Mouse (Mus musculus): ENCODE data around the gene Senp8. TPM values are rescaled to one million over a fixed set of nuclear protein-coding genes. Genes with fewer than 3 reads are reported as not detected.
"Not testable (repeated sequence)": the region's sequence is repeated elsewhere in the genome, so short reads cannot be mapped to it uniquely, and the experiment has no call there.

Gene Senp8
- polyA plus RNA-seq (2015; fragmentation: Nextera tagmentation; extraction: Ambion mirVana), result 12.5 and 14.1 TPM in 2 replicates

DNA sequence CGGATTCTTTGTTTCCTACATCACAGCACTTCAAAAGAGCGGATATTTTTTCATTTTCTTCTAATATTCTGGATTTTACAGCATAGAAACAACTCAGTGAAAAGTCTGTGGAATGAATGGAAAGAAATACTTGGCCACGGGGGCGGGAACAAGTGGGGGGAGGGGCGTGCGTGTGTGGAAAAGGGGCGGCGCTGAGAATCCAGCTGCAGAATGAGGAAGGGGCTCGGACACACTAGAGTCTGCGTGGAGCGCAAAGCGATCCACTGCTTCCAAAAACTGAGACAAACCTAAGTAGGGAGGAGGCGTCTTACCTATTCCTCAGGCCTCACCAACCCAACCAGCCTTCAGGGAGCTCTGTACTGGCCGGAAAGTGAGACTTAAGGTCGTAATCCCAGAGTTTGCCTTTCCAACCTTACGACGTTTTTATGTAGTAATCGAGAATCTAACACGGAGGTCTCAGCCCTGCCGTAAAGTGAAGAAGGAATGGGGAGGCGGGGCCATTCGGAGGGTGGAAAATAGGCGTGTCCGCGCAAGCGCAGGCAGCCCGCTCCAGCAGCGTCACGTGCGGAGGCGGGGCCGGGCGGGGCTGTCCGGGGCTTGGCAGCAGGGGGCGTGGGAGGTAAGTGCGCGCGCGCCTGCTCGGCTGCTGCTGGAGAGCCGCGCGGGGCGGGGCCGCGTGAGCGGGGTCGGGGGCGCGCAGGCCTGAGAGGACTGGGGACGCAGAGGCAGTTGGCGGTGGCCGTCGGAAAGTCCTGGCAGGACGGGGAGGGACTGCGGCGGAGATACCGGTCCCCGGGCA lies at the start of gene Senp8, which contains the start of gene Myo9a:
Gene Senp8 (minus strand): TSS at position 444 of the 799 bp plus-strand sequence.
Gene Myo9a (plus strand): TSS at position 630 of the 799 bp plus-strand sequence.
- H3K27me3 ChIP-seq, result no peaks in the 10 kb centered on the region
- H3K36me3 ChIP-seq, result no peaks in the 10 kb centered on the region
- H3K4me1 ChIP-seq, result peaks cover 19% of the 10 kb centered on the region
- whole genome bisulfite sequencing, result under 1% methylated on average over 51 of the region's 59 CpGs
- H3K4me2 ChIP-seq, result peak within 1 kb of the TSS; percentile 72
- peak within 1 kb of the TSS; percentile 77 for H3K4me3 ChIP-seq (replicated peaks)
- peak within 1 kb of the TSS; percentile 69 for H3K9ac ChIP-seq
- peak; percentile 95 for ATAC-seq (replicated peaks; ENCODE audit: low FRiP score)
- H3K27ac ChIP-seq, result peak within 1 kb of the TSS; percentile 97
- no peaks in the 10 kb centered on the region for H3K9me3 ChIP-seq (replicated peaks)

DNA sequence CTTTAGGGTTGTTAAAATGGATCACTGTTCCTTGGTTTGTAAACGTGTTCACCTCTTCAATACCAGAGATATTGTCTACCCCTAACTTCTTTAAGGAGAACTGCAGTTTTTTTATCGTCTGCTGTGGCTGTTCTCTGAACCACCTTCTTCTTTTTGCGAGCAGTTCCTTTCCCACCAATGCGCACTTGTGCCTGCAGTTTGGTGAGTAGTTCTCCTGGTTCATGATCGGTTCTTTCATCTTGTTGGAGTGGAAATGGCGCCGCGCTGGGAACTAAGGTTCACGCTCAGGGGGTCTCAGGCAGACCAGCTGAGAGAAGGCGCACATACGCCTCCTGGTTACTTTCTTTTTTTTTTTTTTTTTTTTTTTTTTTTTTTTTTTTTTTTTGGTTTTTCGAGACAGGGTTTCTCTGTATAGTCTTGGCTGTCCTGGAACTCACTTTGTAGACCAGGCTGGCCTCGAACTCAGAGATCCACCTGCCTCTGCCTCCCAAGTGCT lies 16.5 kb upstream of the Senp8 start:
- not testable (repeated sequence) for H3K4me1 ChIP-seq; H3K4me3 ChIP-seq (replicated peaks); ATAC-seq (replicated peaks; ENCODE audit: low FRiP score); H3K9ac ChIP-seq; H3K27ac ChIP-seq; H3K9me3 ChIP-seq (replicated peaks); H3K4me2 ChIP-seq; H3K27me3 ChIP-seq; H3K36me3 ChIP-seq
- WGBS, result 92% methylated on average over 12 of the region's 13 CpGs

- Histone ChIP-seq H3K4me1 (0 out of 2 replicates have a peak, but pooled peaks cover 3% of the 10 kb centered on the region), H3K9ac (no peak overlapping the region), H3K36me3 (no peaks in the 10 kb centered on the region), H3K4me3 (replicated peaks) (no peak overlapping the region), H3K27ac (no peak overlapping the region), H3K4me2 (no peak overlapping the region), H3K27me3 (no peaks in the 10 kb centered on the region), H3K9me3 (replicated peaks) (no peaks in the 10 kb centered on the region)
- ATAC-seq (replicated peaks; ENCODE audit: low FRiP score), result no peak
- WGBS, result 79% methylated on average over 3 of the region's 3 CpGs
Measured at GRCm38 (mm10) chr9:59760515-59760914, 10.0 kb upstream of the Senp8 start.

- H3K4me3 ChIP-seq (replicated peaks); H3K9ac ChIP-seq; H3K9me3 ChIP-seq (replicated peaks); H3K27me3 ChIP-seq; H3K27ac ChIP-seq; H3K4me2 ChIP-seq; H3K36me3 ChIP-seq; H3K4me1 ChIP-seq; ATAC-seq (replicated peaks; ENCODE audit: low FRiP score): not testable (repeated sequence)
- WGBS, result 79% methylated on average over 3 of the region's 3 CpGs
Measured at GRCm38 (mm10) chr9:59757016-59757415, 6.5 kb upstream of the Senp8 start.

DNA sequence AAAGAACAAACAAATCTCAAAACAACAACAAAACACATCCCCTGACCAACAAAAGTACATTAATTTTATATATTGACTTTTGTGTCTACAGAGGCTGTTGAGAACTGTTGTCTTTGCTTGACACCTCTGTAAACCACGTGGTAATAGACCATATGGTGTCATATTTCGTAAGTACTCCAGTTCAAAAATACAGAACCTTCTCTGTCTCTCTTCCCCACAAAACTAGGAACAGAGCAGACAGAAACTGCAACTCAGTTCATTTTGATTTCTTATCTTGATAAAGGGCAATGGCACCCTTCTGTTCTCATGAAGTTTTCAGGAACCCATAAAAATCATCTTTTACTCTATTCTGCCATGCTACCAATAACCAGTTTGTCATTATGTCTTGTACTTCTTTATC lies 4.7 kb upstream of the Senp8 start:
- no peak overlapping the region for H3K9ac ChIP-seq
- no peak overlapping the region for H3K27ac ChIP-seq
- peaks cover 6% of the 10 kb centered on the region; the same call in 1 of the 2 replicates for H3K4me1 ChIP-seq
- no peaks in the 10 kb centered on the region for H3K36me3 ChIP-seq
- H3K4me3 ChIP-seq (replicated peaks), result no peak overlapping the region
- WGBS, result 44% methylated on average over 2 of the region's 2 CpGs
- no peak overlapping the region for H3K4me2 ChIP-seq
- no peaks in the 10 kb centered on the region for H3K9me3 ChIP-seq (replicated peaks)
- no peak for ATAC-seq (replicated peaks; ENCODE audit: low FRiP score)
- no peaks in the 10 kb centered on the region for H3K27me3 ChIP-seq

- H3K4me3 ChIP-seq (replicated peaks), result peak overlapping the region; percentile 77
- no peak for ATAC-seq (replicated peaks; ENCODE audit: low FRiP score)
- H3K27me3 ChIP-seq, result no peaks in the 10 kb centered on the region
- H3K4me1 ChIP-seq, result peaks cover 22% of the 10 kb centered on the region
- no peaks in the 10 kb centered on the region for H3K9me3 ChIP-seq (replicated peaks)
- peak overlapping the region; percentile 72 for H3K4me2 ChIP-seq
- no peaks in the 10 kb centered on the region for H3K36me3 ChIP-seq
- 0% methylated on average over 2 of the region's 2 CpGs for WGBS
- H3K27ac ChIP-seq, result peak overlapping the region; percentile 97; the same call in 1 of the 2 replicates
- peak overlapping the region; percentile 69 for H3K9ac ChIP-seq
Measured at GRCm38 (mm10) chr9:59751966-59752365, 1.5 kb upstream of the Senp8 start.

GRCm38 (mm10) chr9:59751066-59751581 lies 614 bp upstream of the Senp8 start:
- no peaks in the 10 kb centered on the region for H3K36me3 ChIP-seq
- peak overlapping the region; percentile 72 for H3K4me2 ChIP-seq
- H3K27me3 ChIP-seq, result no peaks in the 10 kb centered on the region
- peaks cover 19% of the 10 kb centered on the region for H3K4me1 ChIP-seq
- ATAC-seq (replicated peaks; ENCODE audit: low FRiP score), result peak; percentile 96
- H3K4me3 ChIP-seq (replicated peaks), result peak overlapping the region; percentile 77
- under 1% methylated on average over 46 of the region's 49 CpGs for WGBS
- peak overlapping the region; percentile 97 for H3K27ac ChIP-seq
- H3K9me3 ChIP-seq (replicated peaks), result no peaks in the 10 kb centered on the region
- H3K9ac ChIP-seq, result peak overlapping the region; percentile 69

- no peaks in the 10 kb centered on the region for H3K36me3 ChIP-seq
- peak overlapping the region; percentile 42 for H3K9ac ChIP-seq
- H3K4me1 ChIP-seq, result peaks cover 19% of the 10 kb centered on the region
- H3K9me3 ChIP-seq (replicated peaks), result no peaks in the 10 kb centered on the region
- H3K27me3 ChIP-seq, result no peaks in the 10 kb centered on the region
- ATAC-seq (replicated peaks; ENCODE audit: low FRiP score), result no peak
- 30% methylated on average over 12 of the region's 12 CpGs for WGBS
- H3K4me3 ChIP-seq (replicated peaks), result peak overlapping the region; percentile 77
- peak overlapping the region; percentile 69 for H3K4me2 ChIP-seq
- H3K27ac ChIP-seq, result peak overlapping the region; percentile 97
Measured at GRCm38 (mm10) chr9:59749581-59750265, 787 bp downstream of the Senp8 start.

DNA sequence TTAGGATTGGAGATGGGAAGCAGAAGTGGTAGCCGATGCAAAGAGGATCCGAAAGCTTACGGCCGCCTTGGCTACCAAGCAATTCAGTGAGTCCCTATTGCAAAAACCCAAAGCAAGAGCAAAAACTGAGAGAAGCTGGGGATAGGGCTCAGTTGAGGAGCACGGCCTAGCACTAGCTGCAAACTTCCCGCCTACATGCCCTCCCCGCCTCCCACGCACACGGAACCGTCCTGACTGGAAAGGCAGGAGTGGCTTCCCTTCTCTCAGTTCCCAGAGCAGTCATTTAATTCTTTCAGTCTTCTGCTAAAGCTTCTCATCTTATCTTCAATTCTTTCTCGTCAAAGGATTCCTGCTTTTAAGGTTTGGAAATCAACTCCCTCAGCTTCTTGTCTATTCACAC lies 1.5 kb downstream of the Senp8 start:
- H3K36me3 ChIP-seq, result 0 out of 2 replicates have a peak, but pooled peaks cover under 1% of the 10 kb centered on the region
- H3K27ac ChIP-seq, result peak overlapping the region; percentile 71
- WGBS, result 66% methylated on average over 11 of the region's 11 CpGs
- no peak for ATAC-seq (replicated peaks; ENCODE audit: low FRiP score)
- H3K9ac ChIP-seq, result no peak overlapping the region
- peaks cover 19% of the 10 kb centered on the region for H3K4me1 ChIP-seq
- 0 out of 2 replicates have a peak overlapping the region, but pooled peaks have one; percentile 10 for H3K4me3 ChIP-seq (replicated peaks)
- H3K4me2 ChIP-seq, result peak overlapping the region; percentile 69; the same call in 1 of the 2 replicates
- H3K9me3 ChIP-seq (replicated peaks), result no peaks in the 10 kb centered on the region
- H3K27me3 ChIP-seq, result no peaks in the 10 kb centered on the region

DNA sequence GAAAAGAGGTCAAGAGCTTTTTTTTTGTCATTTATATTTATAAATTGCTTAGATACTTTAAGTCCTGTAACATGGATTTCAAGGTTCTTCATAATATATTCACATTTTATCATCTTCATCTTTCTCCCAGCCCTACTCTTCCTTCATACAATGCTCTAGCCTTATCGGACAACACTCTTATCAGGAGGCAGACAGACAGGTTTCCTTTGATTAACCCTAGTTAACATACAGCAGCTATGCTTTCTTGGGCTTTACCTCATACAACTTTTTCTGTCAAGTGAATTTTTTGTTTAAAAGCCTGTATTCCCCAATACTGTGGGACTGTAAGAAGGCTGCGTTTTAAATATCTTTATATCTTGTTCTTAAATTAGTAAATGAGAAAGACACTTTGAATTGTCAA lies 2.1 kb downstream of the Senp8 start:
- H3K9me3 ChIP-seq (replicated peaks), result no peaks in the 10 kb centered on the region
- ATAC-seq (replicated peaks; ENCODE audit: low FRiP score), result no peak
- WGBS, result 84% methylated on average over 2 of the region's 2 CpGs

DNA sequence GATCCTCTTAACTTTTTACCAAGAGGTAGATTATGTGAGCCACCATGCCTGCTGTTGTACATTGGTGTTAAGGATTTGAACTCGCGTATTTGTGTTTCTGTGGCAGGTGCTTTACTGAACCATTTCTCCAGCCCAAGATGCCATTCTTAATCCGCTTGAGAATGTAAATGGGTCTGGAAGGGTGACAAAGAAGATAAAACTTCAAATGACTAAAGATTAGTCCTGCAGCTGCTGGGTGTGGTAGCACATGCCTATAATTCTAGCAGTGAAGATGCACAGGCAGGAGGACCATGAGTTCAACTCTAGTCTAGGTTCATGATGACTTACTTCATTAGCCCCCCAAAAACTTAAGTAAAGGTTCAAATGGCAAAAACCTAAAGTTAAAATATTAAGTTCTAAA lies 6.6 kb downstream of the Senp8 start:
- H3K4me1 ChIP-seq, result peaks cover 7% of the 10 kb centered on the region
- WGBS, result 96% methylated on average over 3 of the region's 3 CpGs
- ATAC-seq (replicated peaks; ENCODE audit: low FRiP score), result no peak

More for the DNA sequence above, 2.1 kb downstream of the Senp8 start:
- H3K36me3 ChIP-seq, result 0 out of 2 replicates have a peak, but pooled peaks cover 5% of the 10 kb centered on the region
- H3K27ac ChIP-seq, result no peak overlapping the region
- no peak overlapping the region for H3K9ac ChIP-seq
- no peak overlapping the region for H3K4me3 ChIP-seq (replicated peaks)
- peaks cover 19% of the 10 kb centered on the region for H3K4me1 ChIP-seq
- H3K4me2 ChIP-seq, result no peak overlapping the region
- no peaks in the 10 kb centered on the region for H3K27me3 ChIP-seq

More for the DNA sequence above, 6.6 kb downstream of the Senp8 start:
- Histone ChIP-seq H3K4me3 (replicated peaks) (no peak overlapping the region), H3K27me3 (no peaks in the 10 kb centered on the region), H3K36me3 (0 out of 2 replicates have a peak, but pooled peaks cover 5% of the 10 kb centered on the region), H3K27ac (no peak overlapping the region), H3K4me2 (no peak overlapping the region), H3K9ac (no peak overlapping the region), H3K9me3 (replicated peaks) (no peaks in the 10 kb centered on the region)

Measured in kidney, embryonic 15.5 days (tissue).